ENCODE assay signal across 23 mouse cellular contexts in the genomic region with DNA sequence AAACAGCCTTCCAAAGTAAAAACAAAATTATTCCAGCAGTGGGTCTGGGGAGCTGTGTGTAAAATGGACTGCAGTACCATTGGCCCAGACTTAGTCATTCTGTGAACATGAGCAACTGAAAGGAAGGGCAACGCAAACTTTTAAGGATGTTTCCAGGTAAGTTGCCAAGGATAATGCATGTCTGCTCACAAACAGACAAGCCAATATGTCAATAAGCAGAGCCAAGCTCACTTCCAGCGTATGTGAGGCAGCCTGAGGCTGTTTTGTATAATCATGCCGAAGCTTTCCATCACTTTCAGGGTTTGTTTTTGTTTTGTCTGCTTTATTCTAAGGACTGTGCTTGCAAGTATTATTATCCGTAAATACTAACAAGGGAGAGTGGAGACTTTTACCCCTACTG. TPM values are rescaled to one million over a fixed set of nuclear protein-coding genes. Genes with fewer than 3 reads are reported as not detected.
DNase-seq lines count a peak whose midpoint lies in the region; ATAC-seq lines count a peak whose summit lies in the region.
"Had no signal": no experiment of that assay in that cellular context is flagged by ENCODE, and none has a peak within 500 bp of the region (broad histone marks: within the 10 kb centered on the region; RNA-seq: fewer than 3 reads in every experiment).

No protein-coding gene starts in this region.

- H3K9ac ChIP-seq in forebrain, embryonic 13.5 days = no peak overlapping the region
- no peak overlapping the region for H3K9ac ChIP-seq in hindbrain, embryonic 13.5 days
- H3K9ac ChIP-seq in midbrain, embryonic 15.5 days = no peak overlapping the region
- no peak overlapping the region for H3K9ac ChIP-seq in kidney, embryonic 14.5 days (ENCODE audit: low read depth, low read length)
- H3K9ac ChIP-seq: heart, embryonic 12.5 days; liver, embryonic 12.5 days; lung, embryonic 14.5 days had no signal

- peak; percentile 71 for ATAC-seq in forebrain, embryonic 13.5 days
- ATAC-seq in hindbrain, embryonic 13.5 days (ENCODE audit: low FRiP score) = no peak; the same call in 1 of the 2 replicates
- peak; percentile 59 for ATAC-seq in midbrain, embryonic 15.5 days (replicated peaks)
- no peak for ATAC-seq in kidney, embryonic 14.5 days (ENCODE audit: low FRiP score, low TSS enrichment)
- no peak for ATAC-seq in cerebellum, adult (ENCODE audit: insufficient number of reproducible peaks, low FRiP score, low TSS enrichment)
- ATAC-seq: CD4-positive, CD25-positive, alpha-beta regulatory T cell, adult 4 months; intestine, postnatal 0 days had no signal

- peaks cover 35% of the 10 kb centered on the region for H3K4me1 ChIP-seq in forebrain, embryonic 13.5 days
- H3K4me1 ChIP-seq in hindbrain, embryonic 13.5 days (replicated peaks) = peaks cover 39% of the 10 kb centered on the region
- H3K4me1 ChIP-seq in midbrain, embryonic 15.5 days = peaks cover 30% of the 10 kb centered on the region
- 0 out of 2 replicates have a peak, but pooled peaks cover 3% of the 10 kb centered on the region for H3K4me1 ChIP-seq in kidney, embryonic 14.5 days (ENCODE audit: control insufficient read depth, insufficient read depth, low read length)
- H3K4me1 ChIP-seq: limb, embryonic 10.5 days; liver, embryonic 12.5 days had no signal

- peak; percentile 13 for DNase-seq in embryo, embryonic 9.5 days (ENCODE audit: extremely low spot score)
- DNase-seq in embryo, embryonic 11 days = no peak
- DNase-seq in testis, postnatal 14 days (ENCODE audit: low spot score) = no peak
- DNase-seq: cerebellum, postnatal 14 days; gastrocnemius, postnatal 25 days; heart, postnatal 36 days; lung, embryonic 14.5 days; right cerebral cortex, postnatal 25 days; thymus, postnatal 36 days had no signal

- H3K4me3 ChIP-seq in forebrain, embryonic 13.5 days = no peak overlapping the region
- H3K4me3 ChIP-seq in hindbrain, embryonic 13.5 days = no peak overlapping the region
- no peak overlapping the region for H3K4me3 ChIP-seq in midbrain, embryonic 15.5 days
- H3K4me3 ChIP-seq in kidney, embryonic 14.5 days (ENCODE audit: low read length) = no peak overlapping the region
- H3K4me3 ChIP-seq: heart, embryonic 12.5 days; left cerebral cortex, adult 2 months; limb, embryonic 10.5 days; liver, embryonic 12.5 days had no signal

- H3K27me3 ChIP-seq in forebrain, embryonic 13.5 days = no peaks in the 10 kb centered on the region
- no peaks in the 10 kb centered on the region for H3K27me3 ChIP-seq in hindbrain, embryonic 13.5 days
- H3K27me3 ChIP-seq in midbrain, embryonic 15.5 days (replicated peaks) = no peaks in the 10 kb centered on the region
- no peaks in the 10 kb centered on the region for H3K27me3 ChIP-seq in kidney, embryonic 14.5 days (ENCODE audit: control insufficient read depth, insufficient read depth, low read length)
- H3K27me3 ChIP-seq: liver, embryonic 12.5 days had no signal

- WGBS in forebrain, embryonic 13.5 days = 9% methylated on average over 4 of the region's 4 CpGs
- WGBS in hindbrain, embryonic 13.5 days = 7% methylated on average over 4 of the region's 4 CpGs
- 13% methylated on average over 4 of the region's 4 CpGs for WGBS in midbrain, embryonic 15.5 days
- WGBS in kidney, embryonic 14.5 days = 62% methylated on average over 4 of the region's 4 CpGs

- H3K9me3 ChIP-seq in forebrain, embryonic 13.5 days (replicated peaks) = no peaks in the 10 kb centered on the region
- H3K9me3 ChIP-seq in hindbrain, embryonic 13.5 days = no peaks in the 10 kb centered on the region
- H3K9me3 ChIP-seq in midbrain, embryonic 15.5 days = no peaks in the 10 kb centered on the region
- H3K9me3 ChIP-seq in kidney, embryonic 14.5 days (ENCODE audit: control insufficient read depth, low read length) = no peaks in the 10 kb centered on the region
- H3K9me3 ChIP-seq: G1E; heart, embryonic 12.5 days; limb, embryonic 10.5 days; liver, embryonic 12.5 days had no signal

- H3K36me3 ChIP-seq in forebrain, embryonic 13.5 days (ENCODE audit: poor library complexity, severe bottlenecking) = no peaks in the 10 kb centered on the region
- H3K36me3 ChIP-seq in hindbrain, embryonic 13.5 days = no peaks in the 10 kb centered on the region
- H3K36me3 ChIP-seq in midbrain, embryonic 15.5 days (replicated peaks) = no peaks in the 10 kb centered on the region
- no peaks in the 10 kb centered on the region for H3K36me3 ChIP-seq in kidney, embryonic 14.5 days (ENCODE audit: control insufficient read depth, insufficient read depth, low read length)
- H3K36me3 ChIP-seq: G1E; heart, embryonic 12.5 days; limb, embryonic 10.5 days; liver, embryonic 12.5 days had no signal

- peak overlapping the region; percentile 58; the same call in 1 of the 2 replicates for H3K27ac ChIP-seq in forebrain, embryonic 13.5 days
- H3K27ac ChIP-seq in hindbrain, embryonic 13.5 days = peak overlapping the region; percentile 73
- peak overlapping the region; percentile 54 for H3K27ac ChIP-seq in midbrain, embryonic 15.5 days
- no peak overlapping the region for H3K27ac ChIP-seq in kidney, embryonic 14.5 days (ENCODE audit: low read depth, low read length)
- H3K27ac ChIP-seq: kidney, postnatal 0 days; left cerebral cortex, adult 2 months; limb, embryonic 10.5 days; liver, embryonic 12.5 days; stomach, postnatal 0 days had no signal

- peak overlapping the region; percentile 29 for H3K4me2 ChIP-seq in forebrain, embryonic 13.5 days
- 0 out of 2 replicates have a peak overlapping the region, but pooled peaks have one; percentile 8 for H3K4me2 ChIP-seq in hindbrain, embryonic 13.5 days
- H3K4me2 ChIP-seq in midbrain, embryonic 15.5 days = peak overlapping the region; percentile 18; the same call in 1 of the 2 replicates
- no peak overlapping the region for H3K4me2 ChIP-seq in kidney, embryonic 14.5 days (replicated peaks; ENCODE audit: low read depth, low read length)
- H3K4me2 ChIP-seq: heart, embryonic 12.5 days; liver, embryonic 12.5 days; lung, embryonic 14.5 days had no signal

RNA-seq across cellular contexts. Expression of a gene that starts 15.9 kb away (rescaled TPM):
- polyA plus RNA-seq in forebrain, embryonic 13.5 days (2015; fragmentation: Nextera tagmentation; extraction: Ambion mirVana) = 10.3 and 13.0 TPM in 2 replicates
- polyA plus RNA-seq in hindbrain, embryonic 13.5 days (2015; fragmentation: Nextera tagmentation; extraction: Ambion mirVana) = 12.8 and 13.7 TPM in 2 replicates
- polyA plus RNA-seq in midbrain, embryonic 15.5 days (2015; fragmentation: Nextera tagmentation; extraction: Ambion mirVana) = 14.4 and 15.5 TPM in 2 replicates
- 4.7 and 6.6 TPM in 2 replicates for polyA plus RNA-seq in kidney, embryonic 14.5 days (2014; fragmentation: Nextera tagmentation; extraction: Ambion mirVana)
- polyA plus RNA-seq: G1E had no signal

Comparison
In these comparisons a context has a peak if more than half of its experiments do, and no peak if none do; other contexts are left out.
1. ATAC-seq: peak in forebrain, embryonic 13.5 days (single experiment) and midbrain, embryonic 15.5 days (single experiment); none in hindbrain, embryonic 13.5 days (single experiment), kidney, embryonic 14.5 days (single experiment) and cerebellum, adult (single experiment).